Mouse (Mus musculus) liver, embryonic 14.5 days (tissue): Measurements from ENCODE around the gene Prss34. TPM values are rescaled to one million over a fixed set of nuclear protein-coding genes. Genes with fewer than 3 reads are reported as not detected.

Experiments
- ATAC-seq: fragments of 200-750 bp; cut with Nextera tagmentation; 2 replicates; pipeline ENCODE4 v1.8.0; 2017; ENCODE audit warnings: moderate number of reproducible peaks, mild to moderate bottlenecking, moderate library complexity; ENCODE audit not compliant: insufficient read depth
- DNase-seq, 3 experiments: peaks; one replicate each; pipeline ENCODE4 v3.0.0-alpha.2; 2012 to 2013; ENCODE audit warnings: low read depth in 3 of 3, low spot score in 3 of 3
- H3K27ac ChIP-seq: fragments of 300-500 bp; sonication (generic); 2 replicates; pipeline ENCODE4 v1.5.1; 2014; ENCODE audit warnings: moderate library complexity, mild to moderate bottlenecking, control low read depth, inconsistent platforms
- H3K27me3 ChIP-seq: fragments of 300-500 bp; sonication (generic); 2 replicates; pipeline ENCODE4 v1.6.1; 2014; ENCODE audit warnings: mild to moderate bottlenecking, low read length, moderate library complexity; ENCODE audit not compliant: control insufficient read depth, insufficient read depth
- H3K36me3 ChIP-seq: fragments of 300-500 bp; sonication (generic); replicated peaks from 2 replicates; pipeline ENCODE4 v1.6.1; 2014; ENCODE audit warnings: low read depth; ENCODE audit not compliant: control insufficient read depth, insufficient read depth
- H3K4me1 ChIP-seq, 2 experiments: fragments of 200-500 bp in 1 of 2; fragments of 300-500 bp in 1 of 2; sonication (generic) in 1 of 2; replicated peaks; 2 replicates each; pipeline ENCODE4 v1.6.1; 2012 to 2014; ENCODE audit warnings: antibody characterized with exemption in 1 of 2, inconsistent platforms in 1 of 2, low read length in 1 of 2; ENCODE audit not compliant: control insufficient read depth in 2 of 2, insufficient read depth in 2 of 2
- H3K4me2 ChIP-seq: fragments of 300-500 bp; sonication (generic); 2 replicates; pipeline ENCODE4 v1.6.1; 2014; ENCODE audit warnings: low read depth, mild to moderate bottlenecking, control low read depth, moderate library complexity
- H3K4me3 ChIP-seq, 2 experiments: fragments of 200-500 bp in 1 of 2; fragments of 300-500 bp in 1 of 2; sonication (generic) in 1 of 2; 2 replicates each; pipeline ENCODE4 v1.5.1; 2012 to 2014; ENCODE audit warnings: low read depth in 2 of 2, low read length in 2 of 2, mild to moderate bottlenecking in 2 of 2, control low read depth in 1 of 2, inconsistent platforms in 1 of 2, moderate library complexity in 1 of 2; ENCODE audit not compliant: insufficient read depth in 1 of 2
- H3K9ac ChIP-seq: fragments of 300-500 bp; sonication (generic); replicated peaks from 2 replicates; pipeline ENCODE4 v1.6.1; 2014; ENCODE audit warnings: mild to moderate bottlenecking, control low read depth, moderate library complexity
- H3K9me3 ChIP-seq: fragments of 300-500 bp; sonication (generic); 2 replicates; pipeline ENCODE4 v1.6.1; 2016; ENCODE audit warnings: low read length, mixed read lengths; ENCODE audit not compliant: control insufficient read depth
- CTCF ChIP-seq: IDR thresholded peaks from 2 replicates; pipeline ENCODE4 v1.5.1; 2016; ENCODE audit warnings: antibody characterized with exemption, low read depth, control low read depth
- EP300 ChIP-seq: IDR thresholded peaks from 2 replicates; pipeline ENCODE4 v1.6.1; 2016; ENCODE audit warnings: antibody characterized with exemption, low read depth
- WGBS: fragments of 180-500 bp; shearing (Covaris S2); extraction: QIAGEN DNeasy Blood & Tissue Kit; methylation state at CpG from one replicate; pipeline ENCODE4 v1.1.7; 2014; ENCODE audit not compliant: insufficient replicate concordance; 5-methylcytosine and 5-hydroxymethylcytosine counted together
- polyA plus RNA-seq, 2 experiments: library from polyadenylated mRNA; depleted of rRNA in 1 of 2; stranded (reverse) in 1 of 2; unstranded in 1 of 2; fragments of >200 nt; fragmentation: Nextera tagmentation in 1 of 2; extraction: Ambion mirVana in 1 of 2; gene quantifications; 2 replicates each; pipeline versions ENCODE4 v1.2.1 to v1.2.3; 2012 to 2014

The Prss34 gene
- polyA plus RNA-seq, 2 experiments = 1.8 to 3.6 TPM

DNA sequence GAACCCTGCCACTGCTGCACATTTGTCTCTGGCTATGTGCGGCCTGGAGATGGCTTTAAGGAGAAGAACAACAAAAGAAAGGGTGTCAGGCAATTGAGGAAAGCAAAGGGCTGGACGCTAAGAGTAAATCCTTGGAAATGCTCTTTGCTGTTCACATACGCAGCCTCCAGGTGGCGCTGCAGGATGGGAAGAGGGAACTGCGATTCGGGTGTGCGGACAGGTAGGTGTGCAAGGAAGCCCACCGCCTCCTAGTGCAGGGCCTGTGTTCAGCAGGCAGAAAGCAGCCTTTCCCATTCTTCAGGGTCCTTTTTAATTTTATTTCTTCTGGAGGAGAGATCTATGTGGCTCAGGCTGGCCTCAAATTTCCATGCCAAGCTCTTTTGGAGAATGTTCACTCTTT is 35.7 kb downstream of the Prss34 start:
- TF ChIP-seq EP300 = no peak
- peak; percentile 95 for TF ChIP-seq CTCF
- no peaks in the 10 kb centered on the region; the same call in 1 of the 2 replicates for H3K27me3 ChIP-seq
- H3K9ac ChIP-seq = no peak overlapping the region

DNA sequence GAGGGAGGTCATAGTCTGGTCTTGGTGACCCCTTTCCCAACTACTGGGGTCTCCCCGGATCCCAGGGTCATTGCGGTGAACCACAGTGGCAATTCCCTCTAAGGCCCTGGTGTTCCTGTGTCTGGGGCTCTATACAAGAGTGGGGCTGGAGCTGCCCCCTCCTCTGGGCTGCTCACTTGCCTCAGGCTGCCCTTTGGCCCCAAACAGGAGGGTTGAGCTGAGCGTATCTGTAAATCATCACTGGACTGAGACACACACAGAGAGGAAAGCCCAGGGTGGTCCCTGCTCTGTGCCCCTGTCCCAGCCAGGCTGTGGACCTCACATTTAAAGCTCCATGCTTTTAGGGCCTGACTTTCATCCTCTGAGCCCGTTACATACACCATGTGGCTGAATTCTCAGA is 40.0 kb downstream of the Prss34 start:
- H3K9ac ChIP-seq = no peak overlapping the region
- H3K4me2 ChIP-seq = no peak overlapping the region
- H3K27me3 ChIP-seq = no peaks in the 10 kb centered on the region
- ATAC-seq (no peak; the same call in 1 of the 2 replicates), DNase-seq (peak in 1 of 3 experiments; percentile 11)
- H3K4me1 ChIP-seq = peaks cover 0 to 6% of the 10 kb centered on the region in 2 experiments; a peak in 1 of 4 replicates
- H3K27ac ChIP-seq = no peak overlapping the region
- no peaks in the 10 kb centered on the region for H3K36me3 ChIP-seq
- no peak overlapping the region for H3K4me3 ChIP-seq
- 58% methylated on average over 4 of the region's 4 CpGs for WGBS
- no peaks in the 10 kb centered on the region for H3K9me3 ChIP-seq
- TF ChIP-seq CTCF (no peak), EP300 (no peak)

More for the DNA sequence above, 35.7 kb downstream of the Prss34 start:
- peaks cover 0 to 3% of the 10 kb centered on the region in 2 experiments; a peak in 1 of 4 replicates for H3K4me1 ChIP-seq
- DNase-seq (peak; percentile 4 to 23 (median 18)), ATAC-seq (no peak)
- no peak overlapping the region for H3K27ac ChIP-seq
- H3K9me3 ChIP-seq = no peaks in the 10 kb centered on the region
- WGBS = 4% methylated on average over 8 of the region's 8 CpGs
- no peak overlapping the region for H3K4me2 ChIP-seq
- no peak overlapping the region for H3K4me3 ChIP-seq
- no peaks in the 10 kb centered on the region for H3K36me3 ChIP-seq

DNA sequence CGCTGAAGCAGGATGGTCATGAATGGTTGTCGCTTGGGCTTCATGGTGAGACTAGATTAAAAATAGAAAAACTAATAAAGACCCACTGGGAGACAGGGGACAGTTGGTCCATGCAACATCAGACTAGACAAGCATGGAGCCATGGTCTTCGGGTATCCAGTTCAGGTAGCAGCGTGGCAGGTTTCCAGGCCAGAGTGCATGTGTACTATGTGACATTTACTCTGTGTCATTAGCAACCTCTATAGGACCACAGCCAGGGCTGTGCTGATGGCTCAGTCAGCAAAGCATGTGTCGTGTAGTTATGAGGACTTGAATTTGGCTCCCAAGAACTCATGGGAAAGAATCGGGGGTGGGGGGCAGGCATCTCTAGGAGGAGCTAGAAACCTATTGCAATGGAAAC is 41.8 kb downstream of the Prss34 start:
- H3K9me3 ChIP-seq = no peaks in the 10 kb centered on the region
- no peak for ATAC-seq
- H3K27ac ChIP-seq = no peak overlapping the region
- no peak for TF ChIP-seq EP300
- no peak for TF ChIP-seq CTCF
- no peak for DNase-seq
- no peak overlapping the region for H3K4me3 ChIP-seq
- 55% methylated on average over 6 of the region's 6 CpGs for WGBS
- H3K36me3 ChIP-seq = no peaks in the 10 kb centered on the region
- no peak overlapping the region for H3K9ac ChIP-seq
- peaks cover 0 to 6% of the 10 kb centered on the region in 2 experiments; a peak in 1 of 4 replicates for H3K4me1 ChIP-seq
- no peaks in the 10 kb centered on the region for H3K27me3 ChIP-seq
- H3K4me2 ChIP-seq = no peak overlapping the region

DNA sequence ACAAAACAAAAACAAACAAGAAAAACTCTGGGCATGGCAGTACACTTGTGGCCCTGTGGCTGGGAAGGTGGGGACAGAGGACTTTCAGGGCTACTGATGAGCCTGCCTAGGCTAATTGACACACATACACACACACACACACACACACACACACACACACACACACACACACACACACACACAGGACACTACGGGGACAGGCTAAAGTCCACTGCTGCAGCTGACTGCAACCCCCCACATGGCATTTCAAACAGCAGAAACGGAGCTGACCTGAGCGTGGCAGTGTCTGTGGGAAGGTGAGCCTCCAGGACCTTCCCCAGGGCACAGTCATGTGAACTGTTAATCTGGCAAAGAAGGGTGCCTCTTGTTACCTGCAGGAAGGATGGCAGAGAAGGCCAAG is 43.3 kb downstream of the Prss34 start:
- Histone ChIP-seq H3K36me3 (no peaks in the 10 kb centered on the region), H3K4me1 (peaks cover 0 to 6% of the 10 kb centered on the region in 2 experiments; a peak in 1 of 4 replicates), H3K27ac (no peak overlapping the region), H3K27me3 (no peaks in the 10 kb centered on the region), H3K4me3 (no peak overlapping the region), H3K9ac (no peak overlapping the region), H3K4me2 (no peak overlapping the region), H3K9me3 (no peaks in the 10 kb centered on the region)
- ATAC-seq (peak; percentile 64), DNase-seq (peak in 1 of 3 experiments; percentile 16)
- 36% methylated on average over 3 of the region's 3 CpGs for WGBS
- TF ChIP-seq CTCF = no peak
- TF ChIP-seq EP300 = no peak

DNA sequence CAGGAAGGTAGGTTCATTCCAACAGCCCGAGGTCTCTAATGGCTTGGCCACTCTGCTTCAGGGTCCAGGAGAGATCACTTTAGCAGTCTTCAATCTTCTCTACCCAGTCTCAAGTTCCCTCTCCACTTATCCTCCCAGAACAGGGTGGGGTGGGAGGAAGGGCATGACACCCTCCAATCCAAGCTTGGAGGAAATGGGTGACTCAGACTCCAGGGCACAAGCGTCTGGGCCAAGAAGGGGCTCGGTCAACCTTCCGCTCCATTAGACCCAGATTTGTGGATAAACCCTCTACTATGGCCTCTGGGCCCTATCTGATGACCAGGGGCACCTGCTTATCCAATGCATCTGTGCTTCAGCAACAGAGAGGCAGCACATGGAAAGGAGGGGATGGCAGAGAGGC is 47.3 kb downstream of the Prss34 start, which contains the start of gene Tpsab1:
Gene Tpsab1, minus strand, starts transcription at position 101 of the 400 bp plus-strand sequence.
- DNase-seq (no peak), ATAC-seq (no peak)
- WGBS = 73% methylated on average over 4 of the region's 4 CpGs
- H3K9ac ChIP-seq = no peak within 1 kb of the TSS
- H3K4me1 ChIP-seq = peaks cover 0 to 3% of the 10 kb centered on the region in 2 experiments; a peak in 1 of 4 replicates
- no peaks in the 10 kb centered on the region for H3K27me3 ChIP-seq
- no peaks in the 10 kb centered on the region for H3K36me3 ChIP-seq
- H3K27ac ChIP-seq = no peak within 1 kb of the TSS
- TF ChIP-seq CTCF (no peak), EP300 (no peak)
- no peak within 1 kb of the TSS for H3K4me2 ChIP-seq
- H3K4me3 ChIP-seq = no peak within 1 kb of the TSS
- no peaks in the 10 kb centered on the region for H3K9me3 ChIP-seq

Other genes starting within 250 kb of the Prss34 start
- 3.0 and 3.1 TPM in 2 replicates for gene Tmem204, start 214.8 kb upstream of the Prss34 start, polyA plus RNA-seq (2012; rRNA removed)
- gene Tmem204, start 214.8 kb upstream of the Prss34 start, polyA plus RNA-seq (2014; fragmentation: Nextera tagmentation; extraction: Ambion mirVana) = 4.3 TPM in 2 replicates
- gene Telo2, start 182.4 kb upstream of the Prss34 start, polyA plus RNA-seq (2012; rRNA removed) = 8.0 and 8.7 TPM in 2 replicates
- 11.0 and 12.1 TPM in 2 replicates for gene Telo2, start 182.4 kb upstream of the Prss34 start, polyA plus RNA-seq (2014; fragmentation: Nextera tagmentation; extraction: Ambion mirVana)
- not detected in 2 replicates for gene Ptx4, start 177.6 kb upstream of the Prss34 start, polyA plus RNA-seq (2012; rRNA removed)
- not detected in 2 replicates for gene Ptx4, start 177.6 kb upstream of the Prss34 start, polyA plus RNA-seq (2014; fragmentation: Nextera tagmentation; extraction: Ambion mirVana)
- gene Clcn7, start 165.0 kb upstream of the Prss34 start, polyA plus RNA-seq (2012; rRNA removed) = 7.1 and 7.9 TPM in 2 replicates
- 8.7 and 8.8 TPM in 2 replicates for gene Clcn7, start 165.0 kb upstream of the Prss34 start, polyA plus RNA-seq (2014; fragmentation: Nextera tagmentation; extraction: Ambion mirVana)
- gene Ccdc154, start 135.9 kb upstream of the Prss34 start, polyA plus RNA-seq (2012; rRNA removed) = not detected in 2 replicates
- gene Ccdc154, start 135.9 kb upstream of the Prss34 start, polyA plus RNA-seq (2014; fragmentation: Nextera tagmentation; extraction: Ambion mirVana) = 0.05 TPM in 1 of 2 replicates, not detected in the other
- gene Gm38655, start 122.9 kb upstream of the Prss34 start, polyA plus RNA-seq (2012; rRNA removed) = not detected in 2 replicates
- not detected in 2 replicates for gene Gm38655, start 122.9 kb upstream of the Prss34 start, polyA plus RNA-seq (2014; fragmentation: Nextera tagmentation; extraction: Ambion mirVana)
- 9.9 and 13.4 TPM in 2 replicates for gene BC003965, start 113.8 kb upstream of the Prss34 start, polyA plus RNA-seq (2012; rRNA removed)
- 16.8 and 17.4 TPM in 2 replicates for gene BC003965, start 113.8 kb upstream of the Prss34 start, polyA plus RNA-seq (2014; fragmentation: Nextera tagmentation; extraction: Ambion mirVana)
- 34.8 and 45.6 TPM in 2 replicates for gene Unkl, start 110.0 kb upstream of the Prss34 start, polyA plus RNA-seq (2012; rRNA removed)
- gene Unkl, start 110.0 kb upstream of the Prss34 start, polyA plus RNA-seq (2014; fragmentation: Nextera tagmentation; extraction: Ambion mirVana) = 5.9 and 9.1 TPM in 2 replicates
- 11.1 and 11.2 TPM in 2 replicates for gene Gnptg, start 58.3 kb upstream of the Prss34 start, polyA plus RNA-seq (2012; rRNA removed)
- gene Gnptg, start 58.3 kb upstream of the Prss34 start, polyA plus RNA-seq (2014; fragmentation: Nextera tagmentation; extraction: Ambion mirVana) = 15.6 and 17.0 TPM in 2 replicates
- 11.1 and 13.0 TPM in 2 replicates for gene Tsr3, start 58.2 kb upstream of the Prss34 start, polyA plus RNA-seq (2012; rRNA removed)
- 17.4 and 18.5 TPM in 2 replicates for gene Tsr3, start 58.2 kb upstream of the Prss34 start, polyA plus RNA-seq (2014; fragmentation: Nextera tagmentation; extraction: Ambion mirVana)
- gene Baiap3, start 42.0 kb upstream of the Prss34 start, polyA plus RNA-seq (2012; rRNA removed) = 0.27 and 0.63 TPM in 2 replicates
- 0.69 TPM in 1 of 2 replicates, not detected in the other for gene Baiap3, start 42.0 kb upstream of the Prss34 start, polyA plus RNA-seq (2014; fragmentation: Nextera tagmentation; extraction: Ambion mirVana)
- 129 and 168 TPM in 2 replicates for gene Ube2i, start 23.8 kb upstream of the Prss34 start, polyA plus RNA-seq (2012; rRNA removed)
- 244 and 260 TPM in 2 replicates for gene Ube2i, start 23.8 kb upstream of the Prss34 start, polyA plus RNA-seq (2014; fragmentation: Nextera tagmentation; extraction: Ambion mirVana)
- not detected in 2 replicates for gene Prss28, start 10.3 kb downstream of the Prss34 start, polyA plus RNA-seq (2012; rRNA removed)
- gene Prss28, start 10.3 kb downstream of the Prss34 start, polyA plus RNA-seq (2014; fragmentation: Nextera tagmentation; extraction: Ambion mirVana) = not detected in 2 replicates
- not detected in 2 replicates for gene Prss29, start 20.3 kb downstream of the Prss34 start, polyA plus RNA-seq (2012; rRNA removed)
- not detected in 2 replicates for gene Prss29, start 20.3 kb downstream of the Prss34 start, polyA plus RNA-seq (2014; fragmentation: Nextera tagmentation; extraction: Ambion mirVana)
- gene Tpsab1, start 47.2 kb downstream of the Prss34 start, polyA plus RNA-seq (2012; rRNA removed) = not detected in 2 replicates
- not detected in 2 replicates for gene Tpsab1, start 47.2 kb downstream of the Prss34 start, polyA plus RNA-seq (2014; fragmentation: Nextera tagmentation; extraction: Ambion mirVana)
- gene Tpsb2, start 67.9 kb downstream of the Prss34 start, polyA plus RNA-seq (2012; rRNA removed) = 0.11 and 0.12 TPM in 2 replicates
- 0.44 TPM in 1 of 2 replicates, not detected in the other for gene Tpsb2, start 67.9 kb downstream of the Prss34 start, polyA plus RNA-seq (2014; fragmentation: Nextera tagmentation; extraction: Ambion mirVana)
- 0.51 and 0.93 TPM in 2 replicates for gene Tpsg1, start 70.9 kb downstream of the Prss34 start, polyA plus RNA-seq (2012; rRNA removed)
- gene Tpsg1, start 70.9 kb downstream of the Prss34 start, polyA plus RNA-seq (2014; fragmentation: Nextera tagmentation; extraction: Ambion mirVana) = 0.49 and 0.53 TPM in 2 replicates
- 1.2 and 1.3 TPM in 2 replicates for gene Cacna1h, start 135.4 kb downstream of the Prss34 start, polyA plus RNA-seq (2012; rRNA removed)
- gene Cacna1h, start 135.4 kb downstream of the Prss34 start, polyA plus RNA-seq (2014; fragmentation: Nextera tagmentation; extraction: Ambion mirVana) = 0.13 and 0.50 TPM in 2 replicates
- 0.07 TPM in 1 of 2 replicates, not detected in the other for gene Tekt4, start 156.2 kb downstream of the Prss34 start, polyA plus RNA-seq (2012; rRNA removed)
- gene Tekt4, start 156.2 kb downstream of the Prss34 start, polyA plus RNA-seq (2014; fragmentation: Nextera tagmentation; extraction: Ambion mirVana) = 0.13 TPM in 1 of 2 replicates, not detected in the other
- 0.01 TPM in 1 of 2 replicates, not detected in the other for gene Sstr5, start 198.9 kb downstream of the Prss34 start, polyA plus RNA-seq (2012; rRNA removed)
- gene Sstr5, start 198.9 kb downstream of the Prss34 start, polyA plus RNA-seq (2014; fragmentation: Nextera tagmentation; extraction: Ambion mirVana) = not detected in 2 replicates